Mouse (Mus musculus) induced T-regulatory cell, adult 2 months (primary cell): ENCODE data around the gene Zic1.

ENCODE experiments used
- DNase-seq: peaks from one replicate; pipeline ENCODE4 v3.0.0-alpha.2; 2012; ENCODE audit warnings: low read depth

Gene Zic1

GRCm38 (mm10) chr9:91384136-91384500, 18.5 kb upstream of the Zic1 start:
- DNase-seq, result no peak

- DNase-seq, result no peak
These were observed 18.0 kb upstream of the Zic1 start for GRCm38 (mm10) chr9:91383441-91384135.

- no peak for DNase-seq
These were observed 17.1 kb upstream of the Zic1 start for GRCm38 (mm10) chr9:91382471-91383255.

GRCm38 (mm10) chr9:91382111-91382379, 16.4 kb upstream of the Zic1 start:
- DNase-seq, result no peak

GRCm38 (mm10) chr9:91381284-91382110, 15.9 kb upstream of the Zic1 start:
- no peak for DNase-seq

GRCm38 (mm10) chr9:91380458-91380914, 14.9 kb upstream of the Zic1 start:
- no peak for DNase-seq

GRCm38 (mm10) chr9:91379781-91380457, 14.3 kb upstream of the Zic1 start:
- DNase-seq, result no peak

- DNase-seq, result no peak
These were observed 13.7 kb upstream of the Zic1 start for GRCm38 (mm10) chr9:91379300-91379635.

- no peak for DNase-seq
These were observed 13.0 kb upstream of the Zic1 start for GRCm38 (mm10) chr9:91378411-91379299.

- no peak for DNase-seq
These were observed 12.2 kb upstream of the Zic1 start for GRCm38 (mm10) chr9:91377873-91378150.

GRCm38 (mm10) chr9:91377036-91377872, 11.6 kb upstream of the Zic1 start:
- no peak for DNase-seq

GRCm38 (mm10) chr9:91374665-91375064, 9.1 kb upstream of the Zic1 start:
- DNase-seq, result no peak

- no peak for DNase-seq
These were observed 8.4 kb upstream of the Zic1 start for GRCm38 (mm10) chr9:91373811-91374575.

- no peak for DNase-seq
These were observed 6.0 kb upstream of the Zic1 start for GRCm38 (mm10) chr9:91371608-91372007.

GRCm38 (mm10) chr9:91371011-91371410, 5.4 kb upstream of the Zic1 start:
- no peak for DNase-seq

- no peak for DNase-seq
These were observed 4.6 kb upstream of the Zic1 start for GRCm38 (mm10) chr9:91370191-91370708.

GRCm38 (mm10) chr9:91369293-91369991, 3.8 kb upstream of the Zic1 start:
- no peak for DNase-seq

- DNase-seq, result no peak
These were observed 3.3 kb upstream of the Zic1 start for GRCm38 (mm10) chr9:91368946-91369292.

- no peak for DNase-seq
These were observed 2.5 kb upstream of the Zic1 start for GRCm38 (mm10) chr9:91368150-91368549.
